Mouse (Mus musculus) embryonic facial prominence, embryonic 10.5 days (tissue): ENCODE measurements around the gene Grb10. TPM values are rescaled to one million over a fixed set of nuclear protein-coding genes. Genes with fewer than 3 reads are reported as not detected.

ENCODE experiments used
- DNase-seq: peaks from one replicate; pipeline ENCODE4 v3.0.0-alpha.2; 2017; ENCODE audit warnings: low spot score
- H3K27ac ChIP-seq: fragments of 300-500 bp; sonication (generic); replicated peaks from 2 replicates; pipeline ENCODE4 v1.5.1; 2016; ENCODE audit warnings: mild to moderate bottlenecking
- H3K27me3 ChIP-seq: fragments of 300-500 bp; sonication (generic); replicated peaks from 2 replicates; pipeline ENCODE4 v1.6.1; 2016; ENCODE audit warnings: low read depth, mild to moderate bottlenecking; ENCODE audit not compliant: poor library complexity, severe bottlenecking
- H3K36me3 ChIP-seq: fragments of 300-500 bp; sonication (generic); replicated peaks from 2 replicates; pipeline ENCODE4 v1.6.1; 2016; ENCODE audit warnings: mild to moderate bottlenecking, moderate library complexity
- H3K4me1 ChIP-seq: fragments of 300-500 bp; sonication (generic); 2 replicates; pipeline ENCODE4 v1.6.1; 2016
- H3K4me3 ChIP-seq: fragments of 300-500 bp; sonication (generic); 2 replicates; pipeline ENCODE4 v1.5.1; 2016; ENCODE audit warnings: mild to moderate bottlenecking, moderate library complexity
- H3K9me3 ChIP-seq: fragments of 300-500 bp; sonication (generic); 2 replicates; pipeline ENCODE4 v1.6.1; 2016; ENCODE audit warnings: mild to moderate bottlenecking
- WGBS: fragments of 180-500 bp; shearing (Covaris S2); methylation state at CpG from one replicate; pipeline ENCODE4 v1.1.7; 2016; 5-methylcytosine and 5-hydroxymethylcytosine counted together
- polyA plus RNA-seq: library from polyadenylated mRNA; unstranded; fragments of >200 nt; fragmentation: Nextera tagmentation; extraction: Ambion mirVana; gene quantifications from 2 replicates; pipeline ENCODE4 v1.2.1, GENCODE M21; 2016

Grb10 gene
- polyA plus RNA-seq, 1 experiment from 2014 or later = 637 TPM

GRCm38 (mm10) chr11:12025756-12026593, 12.5 kb downstream of the Grb10 start:
- peak; percentile 85 for DNase-seq
- 71% methylated on average over 108 of the region's 108 CpGs for WGBS
- Histone ChIP-seq H3K36me3 (peaks cover 100% of the 10 kb centered on the region), H3K27ac (no peak overlapping the region), H3K27me3 (peaks cover 100% of the 10 kb centered on the region), H3K9me3 (peaks cover 62% of the 10 kb centered on the region), H3K4me1 (no peaks in the 10 kb centered on the region), H3K4me3 (peak overlapping the region; percentile 44)

DNA sequence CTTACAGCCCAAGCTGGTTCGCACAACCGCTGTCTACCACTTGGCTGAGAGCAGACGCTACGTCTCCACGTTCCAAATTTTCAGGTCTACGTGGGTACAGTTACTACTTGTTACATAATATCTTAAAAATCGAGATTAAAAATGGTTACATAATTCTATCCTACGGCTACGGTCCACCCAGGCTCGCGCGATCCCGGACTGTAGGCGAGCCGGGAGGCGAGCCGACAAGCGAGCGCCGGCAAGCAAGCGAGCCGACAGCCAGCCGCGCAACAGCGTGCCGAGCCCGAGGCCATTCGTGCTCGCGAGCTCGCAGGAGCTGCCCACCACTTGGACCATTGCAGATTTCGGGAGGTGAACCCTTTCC, 13.1 kb downstream of the Grb10 start:
- H3K4me3 ChIP-seq = peak overlapping the region; percentile 44; the same call in 1 of the 2 replicates
- no peaks in the 10 kb centered on the region for H3K4me1 ChIP-seq
- WGBS = 62% methylated on average over 32 of the region's 32 CpGs
- H3K27me3 ChIP-seq = peaks cover 100% of the 10 kb centered on the region
- peaks cover 62% of the 10 kb centered on the region for H3K9me3 ChIP-seq
- H3K27ac ChIP-seq = no peak overlapping the region
- no peak for DNase-seq
- peaks cover 100% of the 10 kb centered on the region for H3K36me3 ChIP-seq

- H3K9me3 ChIP-seq = peaks cover 45% of the 10 kb centered on the region
- peaks cover 100% of the 10 kb centered on the region for H3K36me3 ChIP-seq
- no peak overlapping the region for H3K27ac ChIP-seq
- WGBS = 60% methylated on average over 3 of the region's 3 CpGs
- no peak overlapping the region for H3K4me3 ChIP-seq
- no peaks in the 10 kb centered on the region for H3K4me1 ChIP-seq
- peaks cover 100% of the 10 kb centered on the region for H3K27me3 ChIP-seq
- DNase-seq = no peak
Measured at GRCm38 (mm10) chr11:12023051-12023450, 15.4 kb downstream of the Grb10 start.

- no peak for DNase-seq
- H3K27ac ChIP-seq = no peak overlapping the region
- H3K36me3 ChIP-seq = peaks cover 98% of the 10 kb centered on the region
- H3K9me3 ChIP-seq = peaks cover 15% of the 10 kb centered on the region
- WGBS = 84% methylated on average over 1 of the region's 1 CpGs
- no peak overlapping the region for H3K4me3 ChIP-seq
- H3K27me3 ChIP-seq = peaks cover 72% of the 10 kb centered on the region
- no peaks in the 10 kb centered on the region for H3K4me1 ChIP-seq
Measured at GRCm38 (mm10) chr11:12019651-12020050, 18.8 kb downstream of the Grb10 start.

GRCm38 (mm10) chr11:12018604-12019003, 19.9 kb downstream of the Grb10 start:
- WGBS = 84% methylated on average over 4 of the region's 4 CpGs

GRCm38 (mm10) chr11:12010084-12010483, 28.4 kb downstream of the Grb10 start:
- DNase-seq = no peak
- peaks cover 90% of the 10 kb centered on the region for H3K36me3 ChIP-seq
- WGBS = 87% methylated on average over 3 of the region's 3 CpGs

More at GRCm38 (mm10) chr11:12018604-12019003, 19.9 kb downstream of the Grb10 start:
- H3K4me3 ChIP-seq = no peak overlapping the region
- DNase-seq = no peak
- H3K27me3 ChIP-seq = peaks cover 62% of the 10 kb centered on the region
- H3K36me3 ChIP-seq = peaks cover 96% of the 10 kb centered on the region
- H3K9me3 ChIP-seq = peaks cover 7% of the 10 kb centered on the region; the same call in 1 of the 2 replicates
- no peaks in the 10 kb centered on the region for H3K4me1 ChIP-seq
- no peak overlapping the region for H3K27ac ChIP-seq

GRCm38 (mm10) chr11:12000293-12000910, 38.1 kb downstream of the Grb10 start:
- no peak overlapping the region for H3K4me3 ChIP-seq
- DNase-seq = no peak
- no peaks in the 10 kb centered on the region for H3K4me1 ChIP-seq
- no peak overlapping the region for H3K27ac ChIP-seq
- no peaks in the 10 kb centered on the region for H3K9me3 ChIP-seq
- 47% methylated on average over 4 of the region's 4 CpGs for WGBS
- H3K36me3 ChIP-seq = peaks cover 61% of the 10 kb centered on the region
- H3K27me3 ChIP-seq = no peaks in the 10 kb centered on the region

More at GRCm38 (mm10) chr11:12010084-12010483, 28.4 kb downstream of the Grb10 start:
- no peak overlapping the region for H3K27ac ChIP-seq
- peaks cover 7% of the 10 kb centered on the region; the same call in 1 of the 2 replicates for H3K9me3 ChIP-seq
- no peak overlapping the region for H3K4me3 ChIP-seq
- no peaks in the 10 kb centered on the region for H3K27me3 ChIP-seq
- H3K4me1 ChIP-seq = no peaks in the 10 kb centered on the region

DNA sequence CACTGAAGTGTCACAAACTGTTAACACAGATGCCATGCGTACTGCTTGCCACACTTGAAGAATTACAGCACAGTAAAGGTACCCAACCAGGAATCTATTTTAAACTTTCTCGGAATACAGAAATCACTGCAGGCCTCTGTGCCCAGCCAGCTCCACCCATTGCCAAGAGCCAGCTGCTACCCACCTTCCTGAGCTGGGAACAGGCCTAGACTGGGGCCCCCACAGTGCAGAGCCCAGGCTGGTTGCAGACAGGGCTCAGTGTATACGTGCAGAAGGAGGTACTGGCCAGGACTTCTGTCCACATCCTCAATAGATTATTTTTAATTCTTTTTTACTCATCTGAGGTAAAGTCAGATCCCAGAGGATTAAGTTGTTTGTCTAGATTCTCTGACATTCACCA, 39.6 kb downstream of the Grb10 start:
- 83% methylated on average over 3 of the region's 3 CpGs for WGBS
- no peak for DNase-seq
- no peaks in the 10 kb centered on the region for H3K9me3 ChIP-seq
- H3K4me3 ChIP-seq = no peak overlapping the region
- peaks cover 64% of the 10 kb centered on the region for H3K36me3 ChIP-seq
- H3K27me3 ChIP-seq = no peaks in the 10 kb centered on the region
- H3K4me1 ChIP-seq = no peaks in the 10 kb centered on the region
- H3K27ac ChIP-seq = no peak overlapping the region

GRCm38 (mm10) chr11:11997045-11997444, 41.4 kb downstream of the Grb10 start:
- 71% methylated on average over 1 of the region's 1 CpGs for WGBS
- H3K36me3 ChIP-seq = peaks cover 61% of the 10 kb centered on the region

DNA sequence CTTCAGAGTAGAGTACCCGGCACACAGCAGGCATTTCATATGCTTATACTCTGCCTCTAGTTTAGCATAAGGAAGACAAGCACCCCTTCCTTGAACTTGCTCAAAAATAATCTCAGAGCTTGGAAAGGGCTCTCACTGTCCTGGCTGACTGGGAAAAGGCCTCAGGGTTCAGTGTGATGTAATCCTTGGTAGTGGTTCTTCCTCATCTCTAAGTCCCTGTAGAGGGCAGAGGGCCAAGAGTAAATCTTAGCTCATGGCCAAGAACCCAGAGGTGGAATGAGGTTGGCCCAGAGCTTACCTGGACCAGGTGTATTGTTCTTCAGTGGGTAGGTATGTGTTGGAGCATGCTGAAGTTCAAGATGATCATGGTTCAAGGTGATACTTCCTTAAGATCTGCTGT, 43.1 kb downstream of the Grb10 start:
- Histone ChIP-seq H3K27ac (no peak overlapping the region), H3K4me1 (no peaks in the 10 kb centered on the region), H3K9me3 (no peaks in the 10 kb centered on the region), H3K4me3 (no peak overlapping the region), H3K27me3 (no peaks in the 10 kb centered on the region), H3K36me3 (peaks cover 56% of the 10 kb centered on the region)
- DNase-seq = no peak
- WGBS = 96% methylated on average over 1 of the region's 1 CpGs

More at GRCm38 (mm10) chr11:11997045-11997444, 41.4 kb downstream of the Grb10 start:
- no peaks in the 10 kb centered on the region for H3K4me1 ChIP-seq
- DNase-seq = no peak
- no peak overlapping the region for H3K27ac ChIP-seq
- H3K4me3 ChIP-seq = no peak overlapping the region
- H3K27me3 ChIP-seq = no peaks in the 10 kb centered on the region
- H3K9me3 ChIP-seq = no peaks in the 10 kb centered on the region

DNA sequence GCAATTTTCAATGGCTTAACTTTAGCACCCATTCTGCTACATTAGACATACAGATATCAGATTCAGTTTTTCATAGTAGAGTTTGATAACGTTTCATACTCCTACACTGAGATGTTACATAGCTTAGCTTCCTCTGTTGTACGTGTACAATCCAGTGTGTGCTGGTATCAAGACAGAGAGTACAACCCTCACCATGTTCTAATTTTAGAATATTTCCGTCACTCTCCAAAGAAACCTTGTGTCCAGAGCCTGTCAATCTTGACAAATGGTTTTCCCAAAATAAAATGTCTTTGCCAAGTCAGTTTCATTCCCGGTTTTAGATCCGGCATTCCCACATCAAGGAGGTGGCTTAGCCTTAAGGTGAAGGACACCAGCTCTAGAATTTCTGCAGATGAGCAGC, 44.7 kb downstream of the Grb10 start:
- H3K27ac ChIP-seq = no peak overlapping the region
- 0 out of 2 replicates have a peak, but pooled peaks cover 1% of the 10 kb centered on the region for H3K9me3 ChIP-seq

DNA sequence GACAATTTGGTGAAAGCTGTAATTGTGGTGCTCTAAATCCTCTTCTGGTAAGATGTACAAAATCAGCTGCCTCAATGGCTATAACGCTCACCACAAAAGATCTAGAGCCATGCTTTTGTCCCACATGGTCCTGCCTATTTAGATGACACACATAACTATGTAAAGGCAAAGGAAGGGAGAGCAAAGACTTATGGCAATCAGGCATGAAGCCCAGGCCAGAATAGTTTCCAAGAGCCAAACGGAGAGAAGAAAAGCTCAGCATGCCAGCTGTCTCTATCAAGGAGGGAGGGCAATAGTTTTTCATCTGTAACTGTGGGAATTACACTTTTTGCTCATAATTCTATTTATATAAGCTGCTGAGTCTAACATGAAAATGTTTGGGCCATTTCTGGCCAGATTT, 45.3 kb downstream of the Grb10 start:
- WGBS = 83% methylated on average over 2 of the region's 2 CpGs
- H3K27me3 ChIP-seq = no peaks in the 10 kb centered on the region
- DNase-seq = no peak
- H3K4me1 ChIP-seq = no peaks in the 10 kb centered on the region
- no peak overlapping the region for H3K4me3 ChIP-seq
- 0 out of 2 replicates have a peak, but pooled peaks cover 4% of the 10 kb centered on the region for H3K9me3 ChIP-seq
- no peak overlapping the region for H3K27ac ChIP-seq
- H3K36me3 ChIP-seq = peaks cover 63% of the 10 kb centered on the region

More for the DNA sequence above, 44.7 kb downstream of the Grb10 start:
- 88% methylated on average over 5 of the region's 5 CpGs for WGBS
- Histone ChIP-seq H3K4me3 (no peak overlapping the region), H3K27me3 (no peaks in the 10 kb centered on the region), H3K36me3 (peaks cover 63% of the 10 kb centered on the region), H3K4me1 (no peaks in the 10 kb centered on the region)
- DNase-seq = no peak

DNA sequence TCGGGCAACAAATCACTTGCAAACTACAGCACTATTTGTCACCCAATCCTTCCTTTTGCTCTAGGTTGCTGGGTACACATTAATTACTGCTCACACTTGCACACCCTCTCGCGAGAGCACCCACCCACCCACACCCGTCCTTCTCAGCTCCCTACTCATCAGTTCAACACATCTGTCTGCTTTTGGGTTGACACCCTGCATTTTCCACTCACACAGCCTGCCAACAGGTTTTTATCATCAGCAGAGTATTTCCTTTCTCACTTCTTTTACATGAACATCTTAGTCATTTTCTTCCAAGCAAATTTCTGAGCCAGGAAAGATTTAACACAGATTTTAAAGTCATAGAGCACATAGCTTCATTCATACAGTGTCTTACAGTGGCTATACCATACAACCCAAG, 48.6 kb downstream of the Grb10 start:
- Histone ChIP-seq H3K9me3 (0 out of 2 replicates have a peak, but pooled peaks cover 4% of the 10 kb centered on the region), H3K4me3 (no peak overlapping the region), H3K27me3 (no peaks in the 10 kb centered on the region), H3K4me1 (no peaks in the 10 kb centered on the region), H3K27ac (no peak overlapping the region), H3K36me3 (peaks cover 52% of the 10 kb centered on the region)
- 89% methylated on average over 4 of the region's 4 CpGs for WGBS
- no peak for DNase-seq
